Comparison of ENCODE assay signal across 9 mouse cellular contexts in genomic region chr12:90729648-90730047, GRCm38 (mm10). TPM values are rescaled to one million over a fixed set of nuclear protein-coding genes. Genes with fewer than 3 reads are reported as not detected.
DNase-seq lines count a peak whose midpoint lies in the region; ATAC-seq and TF ChIP-seq lines count a peak whose summit lies in the region.
"Had no signal": no experiment of that assay in that cellular context is flagged by ENCODE, and none has a peak within 500 bp of the region (broad histone marks: within the 10 kb centered on the region; RNA-seq: fewer than 3 reads in every experiment).

No protein-coding gene starts in this region.

- no peaks in the 10 kb centered on the region for H3K27me3 ChIP-seq in heart, embryonic 13.5 days (replicated peaks)
- H3K27me3 ChIP-seq in heart, embryonic 12.5 days (replicated peaks) = no peaks in the 10 kb centered on the region
- no peaks in the 10 kb centered on the region for H3K27me3 ChIP-seq in thymus, adult 2 months (ENCODE audit: control insufficient read depth, insufficient read depth, low read length)
- H3K27me3 ChIP-seq: lung, embryonic 15.5 days had no signal

- H3K9ac ChIP-seq in heart, embryonic 13.5 days = no peak overlapping the region
- H3K9ac ChIP-seq in heart, embryonic 12.5 days = no peak overlapping the region
- H3K9ac ChIP-seq: lung, embryonic 15.5 days had no signal

- H3K4me2 ChIP-seq in heart, embryonic 13.5 days = peak overlapping the region; percentile 31; the same call in 1 of the 2 replicates
- no peak overlapping the region for H3K4me2 ChIP-seq in heart, embryonic 12.5 days
- H3K4me2 ChIP-seq: lung, embryonic 15.5 days had no signal

- DNase-seq in NIH3T3 (ENCODE audit: low read depth) = peak; percentile 57
- peak; percentile 59 for DNase-seq in cerebellum, adult 8-10 months
- DNase-seq in gastrocnemius, postnatal 4 days (ENCODE audit: low spot score in 2 of 2) = peak; percentile 19 to 55
- DNase-seq in left cerebral cortex, adult 2 months (ENCODE audit: extremely low spot score in 1 of 2, low spot score in 2 of 2) = peak; percentile 36 to 50
- peak; percentile 65 for DNase-seq in naive thymus-derived CD4-positive, alpha-beta T cell, adult 2 months (ENCODE audit: low read depth)
- peak; percentile 73 for DNase-seq in thymus, adult 2 months

- H3K9me3 ChIP-seq in heart, embryonic 13.5 days = no peaks in the 10 kb centered on the region
- no peaks in the 10 kb centered on the region for H3K9me3 ChIP-seq in heart, embryonic 12.5 days (replicated peaks)
- H3K9me3 ChIP-seq: lung, embryonic 15.5 days had no signal

- no peak for TF ChIP-seq POLR2A in thymus, adult 2 months (IDR thresholded peaks at IDR 0.05; ENCODE audit: control insufficient read depth, extremely low read depth, insufficient read depth, low read length, poor library complexity)

- TF ChIP-seq CTCF in left cerebral cortex, adult 2 months (IDR thresholded peaks at IDR 0.05) = peak; percentile 71
- peak; percentile 94; the same call in 1 of the 2 replicates for TF ChIP-seq CTCF in thymus, adult 2 months (IDR thresholded peaks at IDR 0.05; ENCODE audit: borderline replicate concordance, control insufficient read depth, extremely low read depth, insufficient read depth, low read length, poor library complexity)

- 45% methylated on average over 10 of the region's 10 CpGs for WGBS in heart, embryonic 13.5 days
- WGBS in heart, embryonic 12.5 days = 41% methylated on average over 10 of the region's 10 CpGs
- WGBS in thymus, adult 2 months = 29% methylated on average over 10 of the region's 10 CpGs

- no peak for ATAC-seq in heart, embryonic 13.5 days (ENCODE audit: extremely low read depth, insufficient number of reproducible peaks, low FRiP score, low TSS enrichment)
- ATAC-seq in heart, embryonic 12.5 days (ENCODE audit: insufficient number of reproducible peaks, low FRiP score) = no peak

- H3K4me3 ChIP-seq in heart, embryonic 13.5 days = no peak overlapping the region
- no peak overlapping the region for H3K4me3 ChIP-seq in heart, embryonic 12.5 days
- H3K4me3 ChIP-seq in left cerebral cortex, adult 2 months = no peak overlapping the region
- H3K4me3 ChIP-seq in thymus, adult 2 months (ENCODE audit: control insufficient read depth, insufficient read depth, low read length) = no peak overlapping the region
- H3K4me3 ChIP-seq: lung, embryonic 15.5 days had no signal

- H3K4me1 ChIP-seq in heart, embryonic 13.5 days = no peaks in the 10 kb centered on the region
- H3K4me1 ChIP-seq in heart, embryonic 12.5 days (replicated peaks) = no peaks in the 10 kb centered on the region
- H3K4me1 ChIP-seq in thymus, adult 2 months (replicated peaks; ENCODE audit: control insufficient read depth, insufficient read depth, low read length) = peaks cover 2% of the 10 kb centered on the region; the same call in 1 of the 2 replicates

- intact Hi-C loops in left cerebral cortex, adult 2 months (cut with DNase I) = loop anchor here (10.0 kb wide), 1 partner anchor 285 kb away; no protein-coding TSS in a partner anchor

- H3K27ac ChIP-seq in heart, embryonic 13.5 days (replicated peaks) = no peak overlapping the region
- no peak overlapping the region for H3K27ac ChIP-seq in heart, embryonic 12.5 days (ENCODE audit: poor library complexity, severe bottlenecking)
- H3K27ac ChIP-seq in left cerebral cortex, adult 2 months = no peak overlapping the region
- H3K27ac ChIP-seq in thymus, adult 2 months (ENCODE audit: control insufficient read depth, insufficient read depth, low read length) = no peak overlapping the region
- H3K27ac ChIP-seq: lung, embryonic 15.5 days had no signal

- no peaks in the 10 kb centered on the region for H3K36me3 ChIP-seq in heart, embryonic 13.5 days
- H3K36me3 ChIP-seq in heart, embryonic 12.5 days = no peaks in the 10 kb centered on the region
- H3K36me3 ChIP-seq in thymus, adult 2 months (ENCODE audit: control insufficient read depth, insufficient read depth, low read length) = no peaks in the 10 kb centered on the region
- H3K36me3 ChIP-seq: lung, embryonic 15.5 days had no signal

RNA-seq across cellular contexts. Expression of gene Dio2, which starts 8.6 kb away (rescaled TPM):
- polyA plus RNA-seq in heart, embryonic 13.5 days (2015; fragmentation: Nextera tagmentation; extraction: Ambion mirVana) = 0.80 and 1.0 TPM in 2 replicates
- 0.86 and 1.1 TPM in 2 replicates for polyA plus RNA-seq in heart, embryonic 12.5 days (2016; fragmentation: Nextera tagmentation; extraction: Ambion mirVana)
- 1 to 10 TPM; 2.0 to 2.6 TPM for total RNA-seq in gastrocnemius, postnatal 4 days (2021)
- 10 to 100 TPM; 78.5 to 80.5 TPM for total RNA-seq in left cerebral cortex, adult 2 months (2021)
- 0.73 and 0.77 TPM in 2 replicates for polyA plus RNA-seq in thymus, adult 2 months (2012; rRNA removed)
